Mouse (Mus musculus): ENCODE results near the gene Sly.
"Not testable (repeated sequence)": the region's sequence is repeated elsewhere in the genome, so short reads cannot be mapped to it uniquely, and the experiment has no call there.

DNA sequence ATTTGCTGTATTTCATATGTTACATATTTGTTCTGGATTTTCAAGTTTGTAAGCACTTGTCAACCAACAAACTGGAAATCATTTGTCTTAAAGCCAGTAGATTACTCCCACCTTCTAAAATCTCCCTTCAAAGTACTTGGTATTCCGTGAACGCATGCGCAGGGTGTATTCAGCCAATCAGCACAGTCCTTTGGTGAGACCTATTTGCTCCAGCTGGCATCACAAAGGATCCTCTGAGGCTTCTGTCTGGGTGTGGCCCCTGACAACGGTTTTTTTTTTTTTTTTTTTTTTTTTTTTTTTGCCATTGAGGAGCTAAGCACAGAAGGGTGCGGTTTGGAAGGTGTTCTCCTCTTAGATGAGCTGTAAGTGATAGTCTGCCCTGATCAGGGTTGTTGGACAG, at the start of gene Sly:
- TF ChIP-seq POLR2A (IDR thresholded peaks at IDR 0.05; ENCODE audit: control insufficient read depth, low read depth, low read length); CTCF (IDR thresholded peaks at IDR 0.05; ENCODE audit: control insufficient read depth, insufficient read depth, insufficient replicate concordance, low read depth, low read length): not testable (repeated sequence)
